Mouse (Mus musculus): ENCODE data around the gene Usp18.
A peak's percentile ranks its signal among the peaks of the same experiment; 100 is the strongest.

Gene Usp18

DNA sequence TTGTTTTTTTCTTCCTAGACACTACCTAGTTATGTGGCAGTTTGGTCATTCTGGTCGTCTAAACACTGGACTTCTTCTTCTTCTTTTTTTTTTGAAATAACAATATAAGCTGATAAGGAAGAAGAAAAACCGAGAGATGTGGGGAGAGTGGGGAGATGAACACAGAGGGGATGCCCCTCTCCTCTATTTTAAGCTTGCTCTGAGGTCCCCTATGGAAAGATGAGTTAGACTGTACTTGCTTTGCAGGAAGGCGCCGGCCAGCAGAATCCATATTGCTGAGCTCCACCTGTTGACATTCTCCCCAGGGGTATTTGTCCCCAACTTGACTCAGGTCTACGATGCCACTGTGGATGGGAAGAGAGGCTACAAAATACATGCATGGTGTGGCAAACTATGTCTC lies 21.6 kb upstream of the Usp18 start:
- no peak for DNase-seq (ENCODE audit: low spot score in 2 of 2)

- no peak for DNase-seq (ENCODE audit: low spot score in 2 of 2)
Measured at GRCm38 (mm10) chr6:121224993-121225392, 20.7 kb upstream of the Usp18 start.

DNA sequence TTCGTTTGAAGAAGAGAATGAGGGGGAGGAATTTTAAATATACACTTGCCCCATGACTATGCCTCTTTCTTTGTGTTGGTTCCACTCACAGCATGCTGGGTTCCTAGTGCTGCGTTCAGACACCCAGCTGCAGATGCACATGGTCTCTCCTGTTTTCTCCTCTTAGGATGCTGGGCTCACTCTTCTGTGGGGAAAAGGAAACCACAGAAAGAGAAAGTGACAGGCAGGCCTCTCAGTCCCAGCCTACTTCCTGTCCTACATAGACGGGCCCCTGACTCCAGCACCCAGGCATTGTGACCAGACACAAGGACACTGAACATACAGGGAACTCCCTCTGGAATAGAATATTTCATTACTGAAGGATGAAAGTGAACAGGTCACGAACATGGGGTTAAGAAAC lies 19.7 kb upstream of the Usp18 start:
- DNase-seq (ENCODE audit: low spot score in 2 of 2) = no peak

DNA sequence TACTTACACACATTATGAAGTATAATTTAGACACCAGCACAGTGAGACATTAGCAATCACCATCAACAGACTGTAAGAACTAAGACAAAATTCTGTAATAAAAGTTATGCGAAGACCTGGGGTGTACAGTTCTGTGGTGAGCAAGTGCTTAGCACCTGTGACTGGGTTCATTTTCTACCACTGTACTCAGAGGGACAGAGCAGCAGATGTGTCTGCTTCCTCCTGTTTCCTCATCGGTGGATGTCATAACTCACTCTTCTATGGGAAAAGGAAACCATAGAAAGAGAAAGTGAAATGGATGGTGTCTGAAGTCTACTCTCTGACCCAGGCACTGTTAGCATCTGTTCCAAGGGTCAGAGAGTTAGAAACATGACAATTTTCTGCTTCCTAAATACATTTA lies 19.0 kb upstream of the Usp18 start:
- DNase-seq (ENCODE audit: low spot score in 2 of 2) = no peak

- DNase-seq (ENCODE audit: low spot score in 2 of 2) = no peak
Measured at GRCm38 (mm10) chr6:121228421-121228820, 17.3 kb upstream of the Usp18 start.

- DNase-seq (ENCODE audit: low spot score in 2 of 2) = no peak
Measured at GRCm38 (mm10) chr6:121232652-121233051, 13.1 kb upstream of the Usp18 start.

DNA sequence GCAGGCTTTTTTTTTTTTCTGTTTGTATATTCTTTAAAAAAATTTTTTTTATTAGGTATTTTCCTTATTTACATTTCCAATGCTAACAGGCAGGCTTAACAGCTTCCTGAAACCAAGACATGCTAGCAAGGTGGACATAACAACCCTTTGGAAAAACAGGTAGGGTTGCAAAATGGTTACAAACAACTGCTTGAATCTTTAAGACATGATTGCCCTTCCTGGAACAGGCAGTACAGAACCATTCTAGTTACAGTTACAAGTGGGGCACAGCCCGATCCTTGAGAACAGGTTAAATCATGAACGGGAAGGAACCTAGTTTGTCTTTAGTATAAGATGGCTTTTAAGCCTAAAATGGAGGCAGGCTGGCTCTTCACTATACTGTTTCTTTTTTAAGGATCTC lies 9.3 kb upstream of the Usp18 start:
- DNase-seq (ENCODE audit: low spot score in 2 of 2) = no peak

- no peak for DNase-seq (ENCODE audit: low spot score in 2 of 2)
Measured at GRCm38 (mm10) chr6:121238209-121238608, 7.5 kb upstream of the Usp18 start.

DNA sequence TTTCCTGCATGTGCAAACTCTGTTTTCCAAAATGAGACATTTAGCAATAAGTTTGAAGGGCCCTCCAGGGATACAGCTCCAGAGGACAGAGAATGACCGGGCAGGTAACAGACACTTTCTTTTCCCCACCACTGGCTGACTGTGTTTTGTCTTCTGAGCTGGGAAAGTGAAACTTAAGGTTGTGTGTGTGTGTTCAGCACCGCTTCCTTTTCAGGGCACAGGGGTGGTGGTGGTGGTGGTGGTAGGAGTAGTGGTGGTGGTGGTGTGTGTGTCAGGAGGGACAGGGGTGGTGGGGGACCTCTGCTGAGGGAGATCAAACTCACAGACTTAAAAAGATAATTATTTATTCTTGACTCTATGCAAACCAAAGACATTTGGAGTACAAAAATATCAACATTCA lies 3.9 kb upstream of the Usp18 start:
- DNase-seq (ENCODE audit: low spot score in 2 of 2) = no peak

DNA sequence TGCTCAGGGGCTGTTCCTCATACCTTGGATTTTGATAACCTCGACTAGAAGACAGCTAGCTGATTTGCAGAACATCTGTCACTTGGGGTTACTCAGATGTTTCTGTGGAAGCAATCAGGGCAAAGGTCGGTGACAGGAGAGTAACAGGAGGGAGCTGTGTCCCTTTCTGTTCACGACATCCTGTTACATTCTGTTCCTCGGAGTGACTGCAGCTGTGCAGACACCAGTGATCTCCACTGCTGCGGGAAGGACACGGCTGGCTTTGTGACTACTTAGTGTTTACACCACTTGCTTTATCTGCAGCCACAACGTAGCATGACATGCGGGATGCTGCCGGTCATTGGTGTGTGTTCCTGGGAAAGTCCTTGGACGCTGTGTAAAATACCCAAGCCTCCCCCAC lies 2.5 kb upstream of the Usp18 start:
- no peak for DNase-seq (ENCODE audit: low spot score in 2 of 2)

DNA sequence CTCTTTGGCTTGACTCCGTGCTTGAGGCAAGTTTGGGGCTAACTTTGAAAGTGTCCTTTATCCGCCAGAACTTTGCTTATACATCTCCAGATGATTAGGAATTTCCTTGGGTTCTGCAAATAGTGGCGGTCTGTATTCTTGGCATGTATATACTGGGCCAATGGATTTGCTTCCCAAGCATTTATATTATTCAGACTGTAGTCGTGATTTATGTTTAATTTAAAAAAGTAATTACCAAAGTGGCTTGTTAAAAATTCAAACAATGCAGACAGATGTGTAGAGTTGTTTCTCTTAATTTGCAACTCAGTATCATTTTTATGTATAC lies 293 bp downstream of the Usp18 start:
- DNase-seq (ENCODE audit: low spot score in 2 of 2) = no peak

- DNase-seq (ENCODE audit: low spot score in 2 of 2) = no peak
Measured at GRCm38 (mm10) chr6:121250406-121250805, 4.7 kb downstream of the Usp18 start.

DNA sequence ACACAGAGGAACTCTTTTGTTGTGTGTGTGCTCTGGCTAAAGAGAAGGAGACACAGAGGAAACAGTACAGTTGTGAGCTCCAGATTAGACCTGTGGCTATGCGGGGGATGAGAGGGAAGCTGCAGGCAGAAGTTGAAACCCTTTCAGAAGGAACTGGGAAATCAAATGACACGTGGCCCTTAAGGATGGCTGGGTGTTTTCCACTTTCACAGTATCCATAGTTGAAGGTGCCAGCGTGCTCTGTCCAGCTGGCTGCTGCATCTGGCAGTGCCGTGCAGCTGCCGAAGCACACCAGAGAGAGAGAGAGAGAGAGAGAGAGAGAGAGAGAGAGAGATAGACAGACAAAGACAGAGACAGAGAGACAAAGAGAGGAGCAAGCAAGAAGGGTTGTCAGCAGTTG lies 5.5 kb downstream of the Usp18 start:
- no peak for DNase-seq (ENCODE audit: low spot score in 2 of 2)

- peak; percentile 63 to 78 for DNase-seq (ENCODE audit: low spot score in 2 of 2)
Measured at GRCm38 (mm10) chr6:121260548-121260947, 14.8 kb downstream of the Usp18 start.

DNA sequence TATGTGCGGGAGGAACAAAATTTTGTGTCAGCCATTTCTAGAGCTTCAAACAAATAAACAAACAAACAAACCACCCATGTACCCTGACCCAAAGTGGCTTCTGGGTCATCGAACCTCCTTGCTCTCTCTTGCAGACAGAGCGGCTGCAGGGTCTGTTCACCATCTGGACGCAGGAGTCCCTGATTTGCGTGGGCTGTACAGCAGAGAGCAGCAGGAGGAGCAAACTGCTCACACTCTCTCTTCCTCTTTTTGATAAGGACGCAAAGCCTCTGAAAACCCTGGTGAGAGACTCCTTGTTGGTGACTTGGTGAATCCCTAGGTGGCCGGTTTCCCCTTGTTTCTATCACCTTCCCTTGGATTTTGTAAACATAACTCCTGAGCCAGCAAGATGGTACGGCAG lies 15.5 kb downstream of the Usp18 start:
- DNase-seq (ENCODE audit: low spot score in 2 of 2) = no peak

DNA sequence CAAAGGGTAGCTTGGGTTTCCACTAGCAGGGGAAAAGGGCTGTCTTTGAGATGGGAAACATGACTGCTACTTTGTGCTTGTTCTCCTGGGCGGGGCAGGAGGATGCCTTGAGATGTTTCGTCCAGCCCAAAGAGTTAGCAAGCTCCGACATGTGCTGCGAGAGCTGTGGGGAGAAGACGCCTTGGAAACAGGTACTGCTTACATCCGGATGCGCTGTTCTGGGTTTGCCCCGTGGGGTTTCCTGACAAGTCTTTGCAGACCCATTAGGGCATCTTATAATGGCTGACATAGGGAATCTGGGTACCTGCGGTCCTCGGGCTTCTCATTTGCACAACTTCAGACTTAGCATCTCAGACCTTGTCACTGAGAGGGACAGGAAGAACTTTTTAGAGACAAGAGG lies 16.3 kb downstream of the Usp18 start:
- DNase-seq (ENCODE audit: low spot score in 2 of 2) = no peak

GRCm38 (mm10) chr6:121262496-121262895 lies 16.8 kb downstream of the Usp18 start:
- no peak for DNase-seq (ENCODE audit: low spot score in 2 of 2)

- no peak for DNase-seq (ENCODE audit: low spot score in 2 of 2)
Measured at GRCm38 (mm10) chr6:121270156-121270555, 24.4 kb downstream of the Usp18 start.

DNA sequence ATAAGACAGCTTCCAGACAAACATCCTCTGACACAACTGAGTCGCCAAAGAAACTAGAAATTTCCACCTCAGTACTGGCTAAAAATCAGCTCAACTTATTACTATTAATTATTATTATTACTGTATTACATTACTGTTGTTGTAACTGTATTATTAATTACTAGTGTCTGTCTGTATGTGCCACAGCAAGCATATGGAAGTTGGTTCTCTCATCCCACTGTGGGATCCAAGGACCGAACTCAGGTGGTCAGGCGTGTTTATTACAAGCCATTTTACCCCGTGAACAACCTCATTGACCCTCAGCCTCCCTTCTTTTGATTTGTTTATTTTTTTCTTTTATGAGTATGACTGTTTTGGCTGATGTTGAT lies 26.0 kb downstream of the Usp18 start:
- DNase-seq (ENCODE audit: low spot score in 2 of 2) = no peak

DNA sequence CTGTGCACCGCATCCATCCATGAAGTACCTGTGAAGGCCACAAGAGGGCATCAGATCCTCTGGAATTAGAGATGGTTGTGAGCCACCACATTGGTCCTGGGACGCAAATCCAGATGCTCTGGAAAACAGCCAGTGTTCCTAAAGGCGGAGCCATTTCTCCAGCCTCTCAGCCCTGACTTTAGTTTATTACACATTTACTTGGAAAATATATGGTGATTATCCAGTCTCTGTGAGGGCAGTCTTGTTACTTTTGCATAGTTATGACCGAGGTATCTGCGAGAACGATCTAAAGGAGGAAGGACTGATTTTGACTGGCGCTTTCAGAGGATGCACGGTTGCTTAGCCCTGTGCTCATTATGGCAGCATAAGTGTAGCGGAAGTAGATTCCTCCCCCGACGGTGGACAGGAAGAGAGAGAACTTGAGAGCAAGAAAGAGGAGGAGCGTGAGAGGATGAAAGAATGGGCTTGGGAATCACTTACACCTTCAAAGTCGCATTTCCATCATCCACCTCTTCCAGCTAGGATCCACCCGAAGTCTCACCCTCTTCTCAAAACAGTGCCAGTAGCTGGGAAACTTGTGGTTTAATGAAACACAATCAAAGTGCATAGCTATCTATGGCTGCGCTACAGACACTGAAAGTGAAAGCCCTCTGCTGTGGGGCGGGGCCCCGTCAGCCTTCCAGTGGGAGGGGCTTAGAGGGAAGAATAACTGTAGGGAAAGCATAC lies 26.5 kb downstream of the Usp18 start:
- DNase-seq (ENCODE audit: low spot score in 2 of 2) = peak; percentile 69 to 79

DNA sequence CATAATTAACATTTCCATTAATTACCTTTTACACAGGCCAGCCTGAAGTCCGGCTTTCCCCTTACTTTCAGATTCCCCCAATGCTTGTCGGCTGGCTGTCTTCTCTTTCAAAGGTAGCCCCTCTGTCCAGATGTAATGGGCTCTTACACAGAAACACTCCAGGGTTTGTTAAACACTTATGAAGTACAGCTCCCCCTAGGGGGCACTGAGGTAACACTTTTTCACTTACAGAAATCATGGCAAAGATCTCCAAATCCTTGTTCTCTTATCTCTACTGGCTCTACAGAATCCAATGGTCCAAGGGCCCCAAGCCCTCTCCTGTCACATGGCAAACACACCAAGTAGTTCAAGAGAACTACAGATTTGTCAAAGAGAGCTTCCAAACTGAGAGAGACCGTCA lies 28.6 kb downstream of the Usp18 start:
- DNase-seq (ENCODE audit: low spot score in 2 of 2) = no peak

DNA sequence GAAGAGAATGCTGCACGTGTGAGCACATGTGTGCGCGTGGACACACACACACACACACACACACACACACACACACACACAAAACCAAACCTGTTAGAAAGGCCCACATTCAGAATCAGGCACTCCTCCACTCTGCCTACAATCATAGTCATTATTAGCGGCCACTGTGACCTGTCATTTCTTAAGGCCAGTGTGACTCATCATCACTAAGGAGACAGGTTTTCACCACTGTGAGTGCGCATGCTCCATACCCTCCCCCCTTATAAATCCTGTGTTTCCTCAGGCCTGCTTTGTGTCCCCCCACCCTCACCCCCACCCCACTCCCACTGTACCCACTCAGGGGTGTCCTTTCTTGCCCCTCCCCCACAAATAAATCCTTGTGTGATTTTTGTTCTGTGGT lies 38.4 kb downstream of the Usp18 start:
- DNase-seq (ENCODE audit: low spot score in 2 of 2) = no peak

GRCm38 (mm10) chr6:121299317-121299716 lies 53.6 kb downstream of the Usp18 start:
- DNase-seq (ENCODE audit: low spot score in 2 of 2) = no peak

- no peak for DNase-seq (ENCODE audit: low spot score in 2 of 2)
Measured at GRCm38 (mm10) chr6:121299954-121300353, 54.2 kb downstream of the Usp18 start, which contains the start of gene Slc6a13. Slc6a13 (plus strand) TSS chr6:121300227.

Data from cerebellum, postnatal 4 days (tissue).